Mouse (Mus musculus) forelimb bud, embryonic 11.5 days (tissue): ENCODE measurements around the gene Pspc1.

Experiments
- DNase-seq: peaks from one replicate; pipeline ENCODE4 v3.0.0-alpha.2; 2012; ENCODE audit warnings: low read depth, low spot score

Gene Pspc1

DNA sequence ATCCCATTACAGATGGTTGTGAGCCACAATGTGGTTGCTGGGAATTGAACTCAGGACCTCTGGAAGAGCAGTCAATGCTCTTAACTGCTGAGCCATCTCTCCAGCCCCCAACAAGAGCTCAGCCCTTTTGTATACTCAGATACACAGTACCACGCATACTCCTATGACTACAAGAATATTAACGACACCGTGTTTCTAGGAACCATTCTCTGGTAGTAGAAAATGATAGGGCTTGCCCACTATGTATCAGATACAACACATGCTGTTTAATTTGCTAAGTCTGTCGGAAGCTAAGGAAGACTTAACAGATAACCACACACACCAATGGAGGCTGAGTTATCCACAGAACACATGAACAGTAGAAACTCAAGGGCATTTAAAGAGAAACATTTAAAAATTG is 75.5 kb downstream of the Pspc1 start:
- no peak for DNase-seq

GRCm38 (mm10) chr14:56697836-56698235 is 80.3 kb downstream of the Pspc1 start:
- DNase-seq, result peak; percentile 14

DNA sequence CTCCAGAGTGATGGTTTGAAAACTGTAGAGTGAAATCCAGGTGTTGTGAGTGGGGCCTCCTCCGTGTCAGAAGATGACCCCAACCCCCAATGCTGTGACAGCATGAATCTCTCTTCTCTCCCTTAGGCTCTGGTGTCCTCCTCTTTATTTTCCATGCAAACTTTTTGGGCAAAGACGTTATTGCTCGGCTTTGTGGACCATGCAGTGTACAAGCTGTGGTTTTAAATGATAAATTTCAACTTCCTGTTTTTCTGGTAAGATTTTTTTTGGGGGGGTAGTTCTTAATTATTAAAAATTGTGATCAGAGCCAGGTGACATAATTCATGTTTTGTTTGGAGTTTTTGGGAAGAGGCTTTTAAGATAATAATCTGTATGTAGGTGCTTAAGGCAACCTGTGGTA is 82.6 kb downstream of the Pspc1 start:
- DNase-seq, result no peak

- no peak for DNase-seq
Observed at GRCm38 (mm10) chr14:56689766-56690165, 88.3 kb downstream of the Pspc1 start.

GRCm38 (mm10) chr14:56689116-56689515 is 89.0 kb downstream of the Pspc1 start:
- DNase-seq, result no peak

DNA sequence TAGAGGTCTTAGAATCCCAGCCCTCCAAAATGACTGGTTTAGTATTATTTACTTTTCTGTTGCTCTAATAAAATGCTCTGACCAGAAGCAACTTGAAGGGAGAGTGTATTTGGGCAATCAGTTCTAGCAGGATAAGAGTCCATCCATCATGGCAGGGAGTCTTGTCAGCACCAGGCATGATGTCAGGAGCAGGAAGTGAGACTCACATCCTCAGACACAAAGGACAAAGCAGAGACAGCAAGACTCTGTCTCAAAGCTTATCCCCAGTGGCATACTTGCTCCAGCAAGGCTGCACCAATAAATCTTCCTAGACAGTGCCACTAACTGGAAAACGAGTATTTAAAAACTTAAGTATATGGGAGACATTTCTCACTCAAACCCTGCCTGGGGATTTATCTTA is 92.7 kb downstream of the Pspc1 start:
- DNase-seq, result no peak
